Mouse (Mus musculus): ENCODE results near the gene Pctp.

DNA sequence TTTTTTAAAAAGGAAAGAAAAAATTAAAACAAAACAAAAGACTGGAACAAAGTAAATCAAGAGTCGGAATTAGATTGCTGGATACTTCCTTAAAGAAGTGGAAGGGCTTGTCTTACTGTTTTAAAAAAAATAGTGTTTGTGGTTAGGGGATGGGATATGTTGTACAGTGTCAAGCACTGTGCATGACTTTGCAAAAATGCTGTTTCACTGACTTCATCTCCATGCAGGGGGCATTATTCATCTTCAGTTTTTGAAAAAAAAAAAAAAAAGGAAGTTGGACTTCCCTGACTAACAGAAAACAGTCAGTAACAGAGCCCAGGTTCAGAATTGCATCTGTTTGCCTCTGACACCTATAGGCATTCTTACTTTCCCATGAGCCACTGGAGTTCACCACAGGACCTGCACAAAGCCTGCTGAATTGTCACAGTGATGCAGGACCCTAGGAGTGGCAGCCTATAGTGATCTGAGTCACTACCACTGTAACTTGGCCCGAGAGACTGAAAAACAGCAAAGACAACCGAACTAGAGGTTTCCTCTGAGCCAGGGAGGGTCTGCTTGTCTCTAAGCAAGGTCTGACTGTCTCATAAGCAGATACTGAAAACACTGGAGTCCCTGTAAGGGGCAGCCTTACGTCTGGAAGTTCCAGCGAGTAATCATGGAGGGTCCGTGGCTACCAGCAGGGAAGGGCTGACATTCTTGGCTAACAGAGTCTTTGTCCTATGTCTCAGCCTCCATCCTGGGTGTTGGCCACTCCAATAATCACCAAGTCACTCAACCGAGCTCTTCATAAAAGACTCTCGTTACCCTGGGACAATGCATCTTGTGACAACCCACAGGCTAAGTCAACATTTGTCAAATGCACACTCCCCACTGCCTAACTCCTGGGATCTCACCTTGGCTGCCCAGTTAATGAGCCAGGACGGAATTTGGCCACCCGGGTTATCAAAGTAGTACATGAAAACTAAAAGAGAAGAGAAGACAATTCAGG, 17.2 kb downstream of the Pctp start:
- TF ChIP-seq POLR2A (IDR thresholded peaks at IDR 0.05; ENCODE audit: control insufficient read depth, extremely low read depth, insufficient read depth, low read length, poor library complexity) (no peak), CTCF (IDR thresholded peaks at IDR 0.05; ENCODE audit: borderline replicate concordance, control insufficient read depth, extremely low read depth, insufficient read depth, low read length, poor library complexity) (no peak)

All from thymus, adult 2 months (tissue).